Mouse (Mus musculus): ENCODE results near the gene Xpot. TPM values are rescaled to one million over a fixed set of nuclear protein-coding genes. Genes with fewer than 3 reads are reported as not detected.
A peak's percentile ranks its signal among the peaks of the same experiment; 100 is the strongest.

Gene Xpot
- polyA plus RNA-seq (2016; fragmentation: Nextera tagmentation; extraction: Ambion mirVana) = 43.7 and 47.6 TPM in 2 replicates

DNA sequence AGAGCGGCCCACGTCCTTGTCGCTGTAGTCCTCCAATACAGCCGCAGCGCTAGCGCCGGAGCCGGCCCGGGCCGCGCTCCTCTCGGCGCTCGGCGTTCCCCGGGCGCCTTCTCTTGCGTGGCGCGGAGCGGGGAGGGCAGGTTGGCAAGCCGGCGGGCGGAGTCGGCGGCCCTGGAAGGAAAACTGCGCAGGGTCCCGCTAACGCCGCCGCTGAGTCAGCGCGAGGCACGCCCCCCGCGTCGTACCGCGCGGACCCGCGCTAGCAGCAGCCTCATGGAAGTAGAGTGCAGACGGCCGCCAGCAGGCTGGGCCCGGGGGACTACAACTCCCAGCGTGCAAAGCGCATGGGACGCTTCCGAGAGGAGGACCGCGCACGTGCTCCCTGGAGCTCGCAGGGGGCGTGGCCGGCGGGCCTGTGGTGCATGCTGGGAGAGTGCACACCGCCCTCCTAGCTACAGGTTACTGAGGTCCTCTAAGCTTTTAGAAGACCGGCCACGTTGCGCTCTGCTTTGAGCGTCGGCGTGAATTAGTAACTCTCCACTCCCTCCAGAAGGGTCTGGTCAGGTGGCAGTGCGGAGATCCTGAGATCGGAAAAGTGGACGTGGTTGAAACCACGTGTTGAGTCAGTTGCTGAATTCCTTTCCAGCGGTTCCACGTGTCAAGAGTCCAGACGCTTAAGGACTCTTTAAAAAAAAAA, at the start of gene Xpot:
TSS of gene Xpot (minus strand) at position 147 of the 697 bp plus-strand sequence.
- WGBS = under 1% methylated on average over 68 of the region's 70 CpGs
- Histone ChIP-seq H3K36me3 (peaks cover 12% of the 10 kb centered on the region), H3K9ac (peak within 1 kb of the TSS; percentile 87), H3K4me2 (peak within 1 kb of the TSS; percentile 78), H3K9me3 (replicated peaks) (no peaks in the 10 kb centered on the region), H3K27me3 (replicated peaks) (no peaks in the 10 kb centered on the region), H3K27ac (ENCODE audit: poor library complexity, severe bottlenecking) (peak within 1 kb of the TSS; percentile 97), H3K4me1 (replicated peaks) (peaks cover 15% of the 10 kb centered on the region), H3K4me3 (peak within 1 kb of the TSS; percentile 81)
- ATAC-seq (ENCODE audit: insufficient number of reproducible peaks, low FRiP score) = peak; percentile 100

DNA sequence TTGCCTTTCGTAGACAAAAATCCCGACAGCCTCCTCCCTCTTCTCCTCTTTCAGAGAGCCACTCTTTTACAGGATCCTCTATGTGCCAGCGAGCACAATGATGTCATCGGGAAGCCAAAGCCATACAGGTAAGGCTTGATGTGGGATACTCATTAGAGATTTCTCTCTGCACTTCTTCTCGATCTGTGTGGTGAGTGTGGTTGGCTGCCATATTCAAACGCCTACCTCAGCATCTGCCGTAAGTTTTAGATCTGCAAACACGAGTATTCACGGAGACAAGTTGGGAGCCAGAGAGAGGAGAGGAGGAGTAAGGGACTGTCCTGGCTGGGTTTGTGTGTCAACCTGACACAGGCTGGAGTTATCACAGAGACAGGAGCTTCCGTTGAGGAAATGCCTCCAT, 43.0 kb upstream of the Xpot start:
- H3K36me3 ChIP-seq = no peaks in the 10 kb centered on the region
- no peak overlapping the region for H3K9ac ChIP-seq
- no peak overlapping the region for H3K4me3 ChIP-seq
- no peak for ATAC-seq (ENCODE audit: insufficient number of reproducible peaks, low FRiP score)
- 0 out of 2 replicates have a peak, but pooled peaks cover 3% of the 10 kb centered on the region for H3K9me3 ChIP-seq (replicated peaks)
- no peak overlapping the region for H3K27ac ChIP-seq (ENCODE audit: poor library complexity, severe bottlenecking)
- 74% methylated on average over 10 of the region's 10 CpGs for WGBS
- H3K4me1 ChIP-seq (replicated peaks) = peaks cover 6% of the 10 kb centered on the region; the same call in 1 of the 2 replicates
- H3K4me2 ChIP-seq = no peak overlapping the region
- 0 out of 2 replicates have a peak, but pooled peaks cover 2% of the 10 kb centered on the region for H3K27me3 ChIP-seq (replicated peaks)

DNA sequence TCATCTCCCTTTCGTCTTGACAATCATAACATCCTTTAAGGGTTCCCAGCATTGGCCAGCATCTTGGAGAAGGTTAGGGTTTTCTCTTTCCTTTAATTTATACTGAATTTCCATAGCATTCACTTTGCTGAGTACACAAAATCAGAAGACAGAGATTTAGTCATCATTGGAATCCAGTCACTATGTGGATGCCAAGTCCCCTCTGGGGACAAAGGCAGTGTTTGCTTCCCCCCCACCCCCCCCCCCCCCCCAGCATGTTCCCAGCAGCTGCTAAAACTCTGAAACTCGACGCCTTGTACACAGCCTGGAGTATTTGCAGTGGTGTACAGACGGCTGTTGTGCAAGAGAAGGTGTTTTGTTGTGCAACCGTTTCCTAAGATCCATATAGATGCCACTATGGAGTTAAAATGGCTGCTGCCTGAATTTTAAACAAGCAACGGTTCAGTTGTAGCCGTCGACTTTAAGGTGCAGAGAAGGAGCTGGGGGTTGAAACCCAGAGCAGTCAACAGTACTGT, 39.6 kb upstream of the Xpot start:
- Histone ChIP-seq H3K9me3 (replicated peaks) (no peaks in the 10 kb centered on the region), H3K4me2 (no peak overlapping the region), H3K36me3 (no peaks in the 10 kb centered on the region), H3K27me3 (replicated peaks) (0 out of 2 replicates have a peak, but pooled peaks cover 3% of the 10 kb centered on the region), H3K4me3 (no peak overlapping the region), H3K27ac (ENCODE audit: poor library complexity, severe bottlenecking) (no peak overlapping the region), H3K9ac (no peak overlapping the region), H3K4me1 (replicated peaks) (0 out of 2 replicates have a peak, but pooled peaks cover 12% of the 10 kb centered on the region)
- no peak for ATAC-seq (ENCODE audit: insufficient number of reproducible peaks, low FRiP score)
- WGBS = 54% methylated on average over 8 of the region's 8 CpGs

DNA sequence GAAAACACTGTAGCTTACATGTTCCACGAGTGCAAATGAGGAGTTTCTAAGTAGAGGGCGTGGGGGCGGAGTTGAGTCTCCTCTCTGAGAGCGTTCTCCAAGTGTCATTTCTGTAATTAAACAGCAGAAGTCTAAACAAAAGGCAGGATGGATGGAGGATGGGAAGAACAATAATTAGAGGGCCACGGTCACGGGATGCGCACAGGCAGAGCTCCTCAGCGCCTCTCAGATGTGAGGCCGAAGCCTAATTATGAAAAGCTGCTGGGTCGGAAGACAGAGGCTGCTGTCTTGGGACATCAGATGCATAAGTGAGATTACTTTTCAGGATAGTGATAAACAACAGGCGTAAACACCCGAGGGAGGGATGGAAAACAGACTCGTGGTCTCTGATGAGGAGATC, 37.5 kb upstream of the Xpot start:
- 68% methylated on average over 13 of the region's 13 CpGs for WGBS
- Histone ChIP-seq H3K27me3 (replicated peaks) (0 out of 2 replicates have a peak, but pooled peaks cover 3% of the 10 kb centered on the region), H3K9ac (no peak overlapping the region), H3K4me2 (no peak overlapping the region), H3K4me3 (no peak overlapping the region), H3K36me3 (no peaks in the 10 kb centered on the region), H3K27ac (ENCODE audit: poor library complexity, severe bottlenecking) (no peak overlapping the region), H3K4me1 (replicated peaks) (0 out of 2 replicates have a peak, but pooled peaks cover 12% of the 10 kb centered on the region), H3K9me3 (replicated peaks) (no peaks in the 10 kb centered on the region)
- ATAC-seq (ENCODE audit: insufficient number of reproducible peaks, low FRiP score) = no peak

DNA sequence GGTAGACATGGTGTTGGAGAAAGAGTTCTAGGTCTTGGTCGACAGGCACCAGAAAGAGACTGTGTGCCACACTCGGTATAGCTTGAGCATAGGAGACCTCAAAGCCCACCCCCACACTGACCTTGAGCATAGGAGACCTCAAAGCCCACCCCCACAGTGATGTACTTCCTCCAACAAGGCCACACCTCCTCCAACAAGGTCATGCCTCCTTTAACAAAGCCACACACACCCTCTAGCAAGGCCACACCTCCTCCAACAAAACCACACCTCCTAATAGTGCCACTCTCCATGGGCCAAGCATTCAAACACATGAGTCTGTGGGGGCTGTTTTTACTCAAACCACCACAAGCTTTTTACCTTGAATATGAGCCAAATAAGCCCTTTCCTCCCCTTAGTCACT, 36.6 kb upstream of the Xpot start:
- H3K4me2 ChIP-seq = no peak overlapping the region
- no peak overlapping the region for H3K27ac ChIP-seq (ENCODE audit: poor library complexity, severe bottlenecking)
- H3K27me3 ChIP-seq (replicated peaks) = 0 out of 2 replicates have a peak, but pooled peaks cover 3% of the 10 kb centered on the region
- no peak for ATAC-seq (ENCODE audit: insufficient number of reproducible peaks, low FRiP score)
- H3K36me3 ChIP-seq = no peaks in the 10 kb centered on the region
- no peak overlapping the region for H3K4me3 ChIP-seq
- WGBS = 95% methylated on average over 2 of the region's 2 CpGs
- H3K9me3 ChIP-seq (replicated peaks) = no peaks in the 10 kb centered on the region
- H3K4me1 ChIP-seq (replicated peaks) = 0 out of 2 replicates have a peak, but pooled peaks cover 12% of the 10 kb centered on the region
- H3K9ac ChIP-seq = no peak overlapping the region

DNA sequence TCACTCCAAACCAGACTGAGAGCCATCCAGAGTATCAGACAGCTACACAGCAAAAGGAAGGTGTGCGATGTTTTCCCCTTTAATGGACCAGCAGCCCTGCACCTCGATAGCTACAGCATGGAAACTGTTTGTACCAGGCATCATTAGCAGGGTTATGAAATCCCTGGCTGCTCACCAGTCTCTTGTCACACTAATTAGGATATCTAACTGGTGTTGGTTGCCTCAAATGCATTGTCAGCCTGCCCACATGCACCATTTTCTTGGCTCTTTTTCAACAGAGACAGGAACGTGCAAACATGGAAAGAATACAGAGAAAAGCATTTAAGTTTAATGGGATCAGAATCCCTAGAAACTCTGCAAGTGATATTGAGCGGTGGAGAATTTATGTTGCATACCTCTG, 29.8 kb upstream of the Xpot start:
- 85% methylated on average over 4 of the region's 4 CpGs for WGBS
- no peak for ATAC-seq (ENCODE audit: insufficient number of reproducible peaks, low FRiP score)

DNA sequence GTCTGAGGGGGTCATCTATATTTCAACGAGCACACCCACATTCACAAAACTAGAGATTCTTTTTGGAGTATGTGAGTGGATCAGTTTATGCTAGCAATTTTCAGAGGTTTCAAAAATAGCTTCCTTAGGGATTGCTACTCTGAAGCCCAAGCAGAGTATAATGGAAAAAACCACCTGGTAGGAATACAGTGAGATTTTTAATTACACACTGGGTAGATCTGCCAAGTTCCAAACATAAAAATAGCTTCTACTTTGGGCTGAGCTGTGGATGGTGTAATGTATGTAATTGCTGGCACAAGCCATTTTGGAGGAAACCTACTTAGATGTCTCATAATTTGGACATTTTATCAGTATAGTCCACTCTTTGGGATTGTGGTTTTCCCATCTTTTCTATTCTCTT, 26.9 kb upstream of the Xpot start:
- H3K9me3 ChIP-seq (replicated peaks) = no peaks in the 10 kb centered on the region
- 89% methylated on average over 1 of the region's 1 CpGs for WGBS
- H3K36me3 ChIP-seq = no peaks in the 10 kb centered on the region
- no peak overlapping the region for H3K9ac ChIP-seq
- H3K27ac ChIP-seq (ENCODE audit: poor library complexity, severe bottlenecking) = no peak overlapping the region
- H3K4me3 ChIP-seq = no peak overlapping the region
- no peak for ATAC-seq (ENCODE audit: insufficient number of reproducible peaks, low FRiP score)
- H3K4me2 ChIP-seq = no peak overlapping the region
- no peaks in the 10 kb centered on the region for H3K27me3 ChIP-seq (replicated peaks)
- H3K4me1 ChIP-seq (replicated peaks) = no peaks in the 10 kb centered on the region

More for the DNA sequence above, 29.8 kb upstream of the Xpot start:
- Histone ChIP-seq H3K9me3 (replicated peaks) (no peaks in the 10 kb centered on the region), H3K4me3 (no peak overlapping the region), H3K4me2 (no peak overlapping the region), H3K27me3 (replicated peaks) (no peaks in the 10 kb centered on the region), H3K9ac (no peak overlapping the region), H3K27ac (ENCODE audit: poor library complexity, severe bottlenecking) (no peak overlapping the region), H3K36me3 (no peaks in the 10 kb centered on the region), H3K4me1 (replicated peaks) (no peaks in the 10 kb centered on the region)

DNA sequence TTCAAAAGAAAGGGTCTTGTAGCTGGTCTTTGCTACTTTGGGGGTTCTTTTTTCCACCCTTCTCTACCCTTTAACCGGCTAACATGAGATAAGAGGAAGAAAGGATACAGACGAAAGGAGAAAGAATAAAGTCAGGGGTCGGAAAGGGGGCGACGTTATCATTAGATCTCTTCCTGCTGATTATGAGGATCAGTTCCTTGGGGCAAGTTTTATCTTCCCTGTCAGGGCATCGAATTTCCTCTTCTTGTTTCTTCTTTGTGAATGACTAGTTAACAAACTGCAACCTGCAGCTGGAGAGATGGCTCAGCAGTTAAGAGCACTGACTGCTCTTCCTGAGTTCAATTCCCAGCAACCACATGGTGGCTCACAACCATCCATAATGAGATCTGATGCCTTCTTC, 20.2 kb upstream of the Xpot start:
- Histone ChIP-seq H3K4me2 (no peak overlapping the region), H3K27ac (ENCODE audit: poor library complexity, severe bottlenecking) (no peak overlapping the region), H3K27me3 (replicated peaks) (peaks cover 32% of the 10 kb centered on the region), H3K4me1 (replicated peaks) (peaks cover 8% of the 10 kb centered on the region; the same call in 1 of the 2 replicates), H3K9me3 (replicated peaks) (no peaks in the 10 kb centered on the region), H3K36me3 (no peaks in the 10 kb centered on the region), H3K4me3 (no peak overlapping the region), H3K9ac (no peak overlapping the region)
- 45% methylated on average over 6 of the region's 6 CpGs for WGBS
- ATAC-seq (ENCODE audit: insufficient number of reproducible peaks, low FRiP score) = no peak

DNA sequence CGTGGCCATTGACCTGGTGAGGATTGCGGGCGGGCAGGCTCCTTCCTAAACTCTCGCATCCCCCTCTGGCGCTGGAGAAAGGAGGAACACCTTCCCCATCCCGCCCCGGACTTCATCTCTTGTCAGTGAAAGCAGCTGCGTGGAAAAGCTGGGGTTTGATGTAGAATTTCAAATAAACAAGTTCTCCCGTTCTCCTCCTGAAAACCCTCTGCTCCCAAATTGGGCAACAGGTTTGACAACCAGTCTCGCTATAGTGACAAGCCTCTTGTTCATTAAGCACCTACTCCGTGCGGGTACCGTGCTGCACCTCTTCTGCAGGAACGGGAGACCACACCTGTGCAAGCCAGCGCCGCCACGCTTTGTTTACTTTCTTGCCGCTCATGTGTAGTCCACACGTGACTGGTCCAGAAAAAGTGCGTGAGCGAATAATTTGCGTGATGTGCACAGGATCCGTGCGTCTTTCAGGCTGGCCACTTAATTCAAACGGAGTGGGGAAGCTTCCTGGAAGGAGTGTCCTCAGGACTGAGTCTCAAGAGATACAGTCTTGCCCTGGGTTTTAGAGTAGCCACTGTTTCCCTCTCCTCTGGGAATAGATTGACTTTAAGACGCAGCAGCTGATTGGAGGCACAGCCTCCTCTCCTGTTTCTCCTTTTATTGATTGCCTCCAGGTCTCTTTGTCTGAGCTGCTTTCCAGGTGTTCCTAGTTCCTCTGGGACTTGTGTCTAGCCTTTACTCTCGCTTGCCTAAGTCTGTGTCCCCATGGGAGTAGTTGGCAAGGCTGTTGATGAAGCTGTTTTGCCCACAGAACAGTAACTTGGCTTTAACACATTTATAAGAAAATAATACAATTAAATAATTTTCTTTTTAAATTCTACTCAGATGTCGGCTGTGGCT, 16.2 kb upstream of the Xpot start:
- 6% methylated on average over 28 of the region's 28 CpGs for WGBS
- Histone ChIP-seq H3K4me1 (replicated peaks) (peaks cover 13% of the 10 kb centered on the region; the same call in 1 of the 2 replicates), H3K9ac (peak overlapping the region; percentile 64), H3K27ac (ENCODE audit: poor library complexity, severe bottlenecking) (no peak overlapping the region), H3K4me2 (peak overlapping the region; percentile 98), H3K9me3 (replicated peaks) (no peaks in the 10 kb centered on the region), H3K4me3 (peak overlapping the region; percentile 63), H3K27me3 (replicated peaks) (peaks cover 32% of the 10 kb centered on the region), H3K36me3 (no peaks in the 10 kb centered on the region)
- ATAC-seq (ENCODE audit: insufficient number of reproducible peaks, low FRiP score) = no peak

DNA sequence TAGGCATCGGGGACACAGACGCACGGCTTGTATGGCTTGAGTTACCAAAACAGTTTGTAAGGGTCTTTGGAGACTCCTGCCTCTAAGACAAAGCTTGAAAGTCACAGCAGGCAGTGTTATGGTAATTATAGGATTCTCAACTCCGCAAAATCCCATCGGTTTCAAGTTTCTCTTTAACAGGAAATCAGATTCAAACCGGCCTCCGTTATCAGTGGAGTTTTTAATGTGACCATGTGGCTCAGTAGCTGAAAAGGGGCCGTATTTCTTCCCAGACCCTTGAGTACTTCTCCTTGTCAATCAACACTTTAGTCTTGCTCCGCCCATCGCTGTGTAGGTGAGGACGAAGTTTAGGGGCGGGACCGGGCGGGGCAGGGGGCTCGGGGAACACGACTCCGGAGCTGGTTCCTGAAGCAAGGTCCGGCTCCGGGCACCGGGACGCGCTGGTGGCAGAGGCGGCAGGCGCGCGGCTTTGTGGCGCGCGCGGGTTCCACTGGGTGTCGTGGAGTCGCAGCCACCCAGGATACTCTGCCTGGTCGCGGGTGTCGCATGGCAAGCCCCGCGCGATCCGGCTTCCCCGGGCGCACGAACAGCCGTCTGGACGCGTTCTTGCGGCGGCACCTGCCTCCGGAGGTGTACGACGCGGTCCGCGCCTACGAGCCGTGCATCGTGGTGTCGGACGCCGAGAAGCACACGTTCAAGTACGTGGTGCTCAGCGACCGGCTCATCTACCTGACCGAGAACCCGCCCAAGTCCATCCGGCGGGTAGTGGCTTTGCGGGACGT, 15.3 kb upstream of the Xpot start, which contains the start of gene D930020B18Rik:
TSS of gene D930020B18Rik (plus strand) at position 317 of the 782 bp plus-strand sequence.
- WGBS = under 1% methylated on average over 69 of the region's 69 CpGs
- Histone ChIP-seq H3K9ac (peak within 1 kb of the TSS; percentile 64), H3K4me1 (replicated peaks) (peaks cover 13% of the 10 kb centered on the region; the same call in 1 of the 2 replicates), H3K27me3 (replicated peaks) (peaks cover 32% of the 10 kb centered on the region), H3K36me3 (no peaks in the 10 kb centered on the region), H3K4me2 (peak within 1 kb of the TSS; percentile 98), H3K9me3 (replicated peaks) (no peaks in the 10 kb centered on the region), H3K27ac (ENCODE audit: poor library complexity, severe bottlenecking) (no peak within 1 kb of the TSS), H3K4me3 (peak within 1 kb of the TSS; percentile 63)
- ATAC-seq (ENCODE audit: insufficient number of reproducible peaks, low FRiP score) = no peak
